Mouse (Mus musculus) CH12.LX (cell line): Measurements from ENCODE around the gene Galnt6. TPM values are rescaled to one million over a fixed set of nuclear protein-coding genes. Genes with fewer than 3 reads are reported as not detected.
A peak's percentile ranks its signal among the peaks of the same experiment; 100 is the strongest.

Source experiments
- DNase-seq: peaks from one replicate; pipeline ENCODE4 v3.0.0-alpha.2; 2013; ENCODE audit errors: extremely low read depth
- H3K27ac ChIP-seq: 2 replicates; pipeline ENCODE4 v1.5.1; 2012; ENCODE audit warnings: low read depth, mild to moderate bottlenecking, control low read depth, moderate library complexity; ENCODE audit not compliant: insufficient read depth
- H3K27me3 ChIP-seq: replicated peaks from 2 replicates; pipeline ENCODE3; 2012; ENCODE audit warnings: inconsistent platforms
- H3K36me3 ChIP-seq, 2 experiments: replicated peaks in 1 of 2; 2 replicates each; pipeline versions ENCODE3 to v1.6.1; 2012; ENCODE audit warnings: inconsistent platforms in 1 of 2, low read length in 1 of 2, mild to moderate bottlenecking in 1 of 2, mixed read lengths in 1 of 2, moderate library complexity in 1 of 2; ENCODE audit not compliant: control insufficient read depth in 1 of 2, insufficient read depth in 1 of 2
- H3K4me1 ChIP-seq, 2 experiments: 2 replicates each; pipeline ENCODE4 v1.6.1; 2012; ENCODE audit warnings: inconsistent platforms in 1 of 2, moderate library complexity in 1 of 2; ENCODE audit not compliant: insufficient read depth in 2 of 2, control insufficient read depth in 1 of 2
- H3K4me2 ChIP-seq: 2 replicates; pipeline ENCODE4 v1.6.1; 2012; ENCODE audit warnings: low read depth, mild to moderate bottlenecking, control low read depth; ENCODE audit not compliant: poor library complexity, insufficient read depth, severe bottlenecking
- H3K4me3 ChIP-seq, 3 experiments: fragments of 150-350 bp in 1 of 3; sonication (generic) in 1 of 3; replicated peaks in 1 of 3; 2 replicates each; pipeline versions ENCODE3 to v1.5.1; 2011 to 2012; ENCODE audit warnings: low read depth in 2 of 3, low read length in 2 of 3, mild to moderate bottlenecking in 2 of 3, moderate library complexity in 2 of 3, control low read depth in 1 of 3, improper control_type of control experiment in 1 of 3, inconsistent platforms in 1 of 3, mixed read lengths in 1 of 3; ENCODE audit not compliant: poor library complexity in 1 of 3
- H3K79me2 ChIP-seq: replicated peaks from 2 replicates; pipeline ENCODE4 v1.6.1; 2012; ENCODE audit warnings: mild to moderate bottlenecking, moderate library complexity; ENCODE audit not compliant: control insufficient read depth, poor library complexity, insufficient read depth, severe bottlenecking; ENCODE audit errors: extremely low read depth
- H3K9ac ChIP-seq: 2 replicates; pipeline ENCODE4 v1.6.1; 2012; ENCODE audit warnings: low read depth, mild to moderate bottlenecking, control low read depth, moderate library complexity; ENCODE audit not compliant: insufficient read depth
- H3K9me3 ChIP-seq: replicated peaks from 2 replicates; pipeline ENCODE3; 2012; ENCODE audit warnings: low read length, inconsistent platforms, mixed read lengths
- BHLHE40 ChIP-seq: IDR thresholded peaks from 2 replicates; pipeline ENCODE4 v1.6.1; 2011; ENCODE audit warnings: mild to moderate bottlenecking, low read depth, low read length, improper control_type of control experiment
- CHD2 ChIP-seq: IDR thresholded peaks from 2 replicates; pipeline ENCODE4 v1.6.1; 2011; ENCODE audit warnings: low read length, improper control_type of control experiment
- CTCF ChIP-seq, 2 experiments: IDR thresholded peaks in 1 of 2; conservative IDR thresholded peaks in 1 of 2; 2 replicates each; pipeline ENCODE4 v1.5.1; 2011 to 2012; ENCODE audit warnings: low read depth in 2 of 2, low read length in 2 of 2, improper control_type of control experiment in 1 of 2, inconsistent platforms in 1 of 2, mild to moderate bottlenecking in 1 of 2, moderate library complexity in 1 of 2
- E2F4 ChIP-seq: IDR thresholded peaks from 2 replicates; pipeline ENCODE4 v1.6.1; 2011; ENCODE audit warnings: low read depth, low read length, improper control_type of control experiment; ENCODE audit not compliant: insufficient replicate concordance
- EP300 ChIP-seq: IDR thresholded peaks from 2 replicates; pipeline ENCODE4 v1.6.1; 2011; ENCODE audit warnings: low read length, improper control_type of control experiment
- ETS1 ChIP-seq: conservative IDR thresholded peaks from 2 replicates; pipeline ENCODE4 v1.6.1; 2012; ENCODE audit warnings: low read depth, mild to moderate bottlenecking, inconsistent platforms, low read length, improper control_type of control experiment, moderate library complexity
- HCFC1 ChIP-seq: IDR thresholded peaks from 2 replicates; pipeline ENCODE4 v1.6.1; 2012; ENCODE audit warnings: low read depth, mild to moderate bottlenecking, inconsistent platforms, low read length, improper control_type of control experiment
- IRF4 ChIP-seq: IDR thresholded peaks from 2 replicates; pipeline ENCODE4 v1.6.1; 2014; ENCODE audit warnings: low read depth, mild to moderate bottlenecking, inconsistent platforms, low read length, improper control_type of control experiment
- KAT2A ChIP-seq: IDR thresholded peaks from 2 replicates; pipeline ENCODE4 v1.6.1; 2012; ENCODE audit warnings: low read length, improper control_type of control experiment, inconsistent platforms; ENCODE audit not compliant: insufficient replicate concordance
- MAX ChIP-seq: IDR thresholded peaks from 2 replicates; pipeline ENCODE4 v1.6.1; 2011; ENCODE audit warnings: low read length, improper control_type of control experiment
- MAZ ChIP-seq: IDR thresholded peaks from 2 replicates; pipeline ENCODE4 v1.6.1; 2012; ENCODE audit warnings: low read depth, mild to moderate bottlenecking, inconsistent platforms, low read length, improper control_type of control experiment, moderate library complexity
- MEF2A ChIP-seq: IDR thresholded peaks from 2 replicates; pipeline ENCODE4 v1.6.1; 2014; ENCODE audit warnings: low read depth, mild to moderate bottlenecking, inconsistent platforms, low read length, improper control_type of control experiment, borderline replicate concordance
- MXI1 ChIP-seq: IDR thresholded peaks from 2 replicates; pipeline ENCODE4 v1.6.1; 2011; ENCODE audit warnings: mild to moderate bottlenecking, low read depth, low read length, improper control_type of control experiment
- MYC ChIP-seq: IDR thresholded peaks from 2 replicates; pipeline ENCODE4 v1.6.1; 2011; ENCODE audit warnings: low read depth, mild to moderate bottlenecking, improper control_type of control experiment, low read length
- PAX5 ChIP-seq: IDR thresholded peaks from 2 replicates; pipeline ENCODE4 v1.6.1; 2012; ENCODE audit warnings: low read length, inconsistent platforms, mixed read lengths
- POLR2A ChIP-seq: IDR thresholded peaks from 2 replicates; pipeline ENCODE4 v1.6.1; 2011; ENCODE audit warnings: low read depth, mild to moderate bottlenecking, improper control_type of control experiment, low read length
- POLR2AphosphoS2 ChIP-seq: IDR thresholded peaks from 2 replicates; pipeline ENCODE4 v1.6.1; 2011; ENCODE audit warnings: low read depth, low read length, improper control_type of control experiment
- RAD21 ChIP-seq: IDR thresholded peaks from 2 replicates; pipeline ENCODE4 v1.6.1; 2011; ENCODE audit warnings: low read depth, mild to moderate bottlenecking, low read length, improper control_type of control experiment, moderate library complexity
- RCOR1 ChIP-seq: conservative IDR thresholded peaks from 2 replicates; pipeline ENCODE4 v1.6.1; 2012; ENCODE audit warnings: low read depth, mild to moderate bottlenecking, inconsistent platforms, low read length, improper control_type of control experiment
- SIN3A ChIP-seq: IDR thresholded peaks from 2 replicates; pipeline ENCODE4 v1.6.1; 2012; ENCODE audit warnings: low read length, improper control_type of control experiment, inconsistent platforms
- SMC3 ChIP-seq: IDR thresholded peaks from 2 replicates; pipeline ENCODE4 v1.6.1; 2011; ENCODE audit warnings: low read depth, low read length, improper control_type of control experiment
- TCF12 ChIP-seq: IDR thresholded peaks from 2 replicates; pipeline ENCODE4 v1.6.1; 2014; ENCODE audit warnings: low read depth, mild to moderate bottlenecking, inconsistent platforms, low read length, improper control_type of control experiment
- USF1 ChIP-seq: IDR thresholded peaks from 2 replicates; pipeline ENCODE4 v1.6.1; 2014; ENCODE audit warnings: low read depth, mild to moderate bottlenecking, inconsistent platforms, low read length, improper control_type of control experiment
- USF2 ChIP-seq: conservative IDR thresholded peaks from 2 replicates; pipeline ENCODE4 v1.6.1; 2011; ENCODE audit warnings: low read depth, low read length, improper control_type of control experiment
- ZC3H11A ChIP-seq: IDR thresholded peaks from 2 replicates; pipeline ENCODE4 v1.6.1; 2012; ENCODE audit warnings: low read depth, mild to moderate bottlenecking, inconsistent platforms, low read length, improper control_type of control experiment
- ZMIZ1 ChIP-seq: IDR thresholded peaks from 2 replicates; pipeline ENCODE4 v1.6.1; 2012; ENCODE audit warnings: low read depth, mild to moderate bottlenecking, inconsistent platforms, low read length, improper control_type of control experiment
- ZNF384 ChIP-seq: IDR thresholded peaks from 2 replicates; pipeline ENCODE4 v1.6.1; 2012; ENCODE audit warnings: low read depth, low read length, improper control_type of control experiment, inconsistent platforms
- dilution Hi-C: fragments of 300-500 bp; cut with MboI; formaldehyde crosslinking; loops from 2 replicates; pipeline ENCODE4 v1.14.3; 2020; ENCODE audit warnings: low sequenced_read_pairs; ENCODE audit not compliant: extremely low pct_unique_long_range_greater_than_20kb, extremely low pct_ligation_motif_present
- in situ Hi-C: fragments of 300-500 bp; cut with MboI; formaldehyde crosslinking; loops from 3 replicates; pipeline ENCODE4 v1.14.3; 2019; ENCODE audit warnings: low sequenced_read_pairs, low pct_ligation_motif_present, low pct_unique_long_range_greater_than_20kb, mixed read lengths
- polyA plus RNA-seq: library from polyadenylated mRNA; unstranded; fragments of >175 nt; gene quantifications from 2 replicates; pipeline ENCODE4 v1.2.1, GENCODE M21; 2012; ENCODE audit warnings: low read depth; ENCODE audit not compliant: insufficient read length
- total RNA-seq, 2 experiments: library from RNA; depleted of rRNA; stranded (reverse); fragments of 300-350 nt in 1 of 2; fragments of >200 nt in 1 of 2; gene quantifications; 2 replicates each; pipeline ENCODE4 v1.2.3; 2012 to 2014

Gene Galnt6
- total and polyA plus RNA-seq, 3 experiments = 0.58 to 5.0 (median 2.0) TPM

GRCm38 (mm10) chr15:100685255-100685654 lies 43.9 kb downstream of the Galnt6 start:
- Histone ChIP-seq H3K36me3 (peaks cover 0 to 2% of the 10 kb centered on the region in 2 experiments), H3K4me3 (no peak overlapping the region), H3K4me2 (no peak overlapping the region), H3K9ac (no peak overlapping the region), H3K27me3 (no peaks in the 10 kb centered on the region), H3K4me1 (peaks cover 8 to 20% of the 10 kb centered on the region in 2 experiments), H3K9me3 (peaks cover 12% of the 10 kb centered on the region), H3K79me2 (no peaks in the 10 kb centered on the region), H3K27ac (no peak overlapping the region)
- no peak for TF ChIP-seq PAX5
- no peak for TF ChIP-seq POLR2A
- TF ChIP-seq TCF12 = no peak
- TF ChIP-seq IRF4 = no peak
- no peak for TF ChIP-seq ETS1
- TF ChIP-seq MAX = no peak
- TF ChIP-seq EP300 = no peak
- no peak for TF ChIP-seq SIN3A
- TF ChIP-seq RCOR1 = no peak
- no peak for TF ChIP-seq KAT2A
- TF ChIP-seq POLR2AphosphoS2 = no peak
- no peak for TF ChIP-seq ZMIZ1
- TF ChIP-seq USF1 = no peak
- TF ChIP-seq MAZ = no peak
- dilution Hi-C loops (no loop called here), in situ Hi-C loops (no loop called here)
- no peak for DNase-seq

- no peak overlapping the region for H3K9ac ChIP-seq
- peaks cover 8 to 20% of the 10 kb centered on the region in 2 experiments for H3K4me1 ChIP-seq
- DNase-seq = no peak
- dilution Hi-C loops (no loop called here), in situ Hi-C loops (no loop called here)
- no peaks in the 10 kb centered on the region for H3K27me3 ChIP-seq
- H3K9me3 ChIP-seq = peaks cover 4% of the 10 kb centered on the region
- H3K79me2 ChIP-seq = no peaks in the 10 kb centered on the region
- no peak overlapping the region for H3K4me3 ChIP-seq
- no peak overlapping the region for H3K27ac ChIP-seq
- no peak overlapping the region for H3K4me2 ChIP-seq
- peaks cover 0 to 2% of the 10 kb centered on the region in 2 experiments for H3K36me3 ChIP-seq
- no peak for TF ChIP-seq USF2
- TF ChIP-seq IRF4 = no peak
Measured at GRCm38 (mm10) chr15:100684450-100684849, 44.7 kb downstream of the Galnt6 start.

GRCm38 (mm10) chr15:100683041-100683440 lies 46.1 kb downstream of the Galnt6 start:
- Histone ChIP-seq H3K27me3 (no peaks in the 10 kb centered on the region), H3K4me1 (peaks cover 8 to 19% of the 10 kb centered on the region in 2 experiments), H3K4me2 (no peak overlapping the region), H3K9me3 (no peaks in the 10 kb centered on the region), H3K27ac (no peak overlapping the region), H3K79me2 (no peaks in the 10 kb centered on the region), H3K9ac (no peak overlapping the region), H3K4me3 (no peak overlapping the region), H3K36me3 (peaks cover 0 to 2% of the 10 kb centered on the region in 2 experiments)
- dilution Hi-C loops = no loop called here
- in situ Hi-C loops = no loop called here
- DNase-seq = peak; percentile 94
- TF ChIP-seq RCOR1 (no peak), ZNF384 (peak; percentile 99), SMC3 (peak; percentile 92), CTCF (conservative IDR thresholded peaks at IDR 0.05 in 1 of 2, IDR thresholded peaks at IDR 0.05 in 1 of 2; ENCODE audit: low read depth in 2 of 2, low read length in 2 of 2) (peak; percentile 98 to 99), ZC3H11A (peak; percentile 79), MYC (peak; percentile 71; the same call in 1 of the 2 replicates), CHD2 (no peak), MXI1 (no peak), MAZ (0 out of 2 replicates have a peak, but pooled peaks have one; percentile 44), E2F4 (no peak), KAT2A (no peak), SIN3A (0 out of 2 replicates have a peak, but pooled peaks have one; percentile 59), BHLHE40 (peak; percentile 27; the same call in 1 of the 2 replicates), MEF2A (0 out of 2 replicates have a peak, but pooled peaks have one; percentile 18), IRF4 (0 out of 2 replicates have a peak, but pooled peaks have one; percentile 44), HCFC1 (no peak), RAD21 (peak; percentile 98)
